Mouse (Mus musculus) splenic B cell, adult 2 months (primary cell): Measurements from ENCODE around the gene Phf11d.
"Not testable (repeated sequence)": the region's sequence is repeated elsewhere in the genome, so short reads cannot be mapped to it uniquely, and the experiment has no call there.

Experiments
- DNase-seq: peaks from one replicate; pipeline ENCODE4 v3.0.0-alpha.2; 2011; ENCODE audit warnings: low read depth, low spot score
- H3K27me3 ChIP-seq: 2 replicates; pipeline ENCODE4 v1.6.1; 2012; ENCODE audit warnings: mild to moderate bottlenecking, low read length, moderate library complexity, mixed read lengths; ENCODE audit not compliant: control insufficient read depth, poor library complexity, insufficient read depth, severe bottlenecking
- H3K36me3 ChIP-seq: 2 replicates; pipeline ENCODE4 v1.6.1; 2012; ENCODE audit warnings: mild to moderate bottlenecking, low read length, moderate library complexity, mixed read lengths; ENCODE audit not compliant: control insufficient read depth, poor library complexity, insufficient read depth, severe bottlenecking

Phf11d gene

DNA sequence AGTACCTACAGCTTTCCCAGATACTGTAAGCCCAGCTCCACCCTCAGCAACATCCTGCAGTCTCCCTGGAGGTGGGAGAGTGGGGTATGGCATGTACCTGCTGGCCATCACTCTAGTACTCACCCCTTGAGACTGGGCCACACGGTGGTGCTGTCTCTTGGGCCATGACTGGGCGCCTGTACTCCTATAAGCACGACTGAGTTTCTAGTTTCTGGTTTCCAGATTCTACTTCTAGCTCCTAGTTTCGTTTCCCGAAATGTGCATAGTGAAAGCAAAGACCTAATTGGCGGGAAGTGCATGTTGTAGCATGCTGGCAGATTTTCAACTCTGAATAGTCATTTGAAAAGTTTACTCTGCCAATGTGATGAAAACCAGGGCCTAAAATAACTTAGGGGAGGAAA is at the start of gene Phf11d:
Phf11d (minus strand) TSS at position 227 of the 401 bp plus-strand sequence.
- Histone ChIP-seq H3K36me3 (no peaks in the 10 kb centered on the region), H3K27me3 (no peaks in the 10 kb centered on the region)
- peak; percentile 37 for DNase-seq

DNA sequence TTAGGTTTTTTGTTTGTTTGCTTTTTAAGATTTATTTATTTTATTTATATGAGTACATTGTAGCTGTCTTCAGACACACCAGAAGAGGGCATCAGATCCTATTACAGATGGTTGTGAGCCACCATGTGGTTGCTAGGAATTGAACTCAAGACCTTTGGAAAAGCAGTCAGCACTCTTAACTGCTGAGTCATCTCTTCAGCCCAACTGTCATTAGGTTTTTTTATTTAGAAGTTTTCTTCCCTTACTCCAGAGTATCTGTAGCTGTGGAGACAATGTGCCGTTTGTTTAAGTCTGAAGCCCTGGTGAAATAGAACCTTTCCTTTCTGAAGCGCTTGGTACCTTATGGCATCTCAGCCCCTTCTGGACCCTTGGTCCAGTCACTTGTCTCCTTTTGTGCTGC is 49.7 kb upstream of the Phf11d start:
- not testable (repeated sequence) for DNase-seq, H3K27me3 ChIP-seq
- peaks cover 23% of the 10 kb centered on the region for H3K36me3 ChIP-seq

DNA sequence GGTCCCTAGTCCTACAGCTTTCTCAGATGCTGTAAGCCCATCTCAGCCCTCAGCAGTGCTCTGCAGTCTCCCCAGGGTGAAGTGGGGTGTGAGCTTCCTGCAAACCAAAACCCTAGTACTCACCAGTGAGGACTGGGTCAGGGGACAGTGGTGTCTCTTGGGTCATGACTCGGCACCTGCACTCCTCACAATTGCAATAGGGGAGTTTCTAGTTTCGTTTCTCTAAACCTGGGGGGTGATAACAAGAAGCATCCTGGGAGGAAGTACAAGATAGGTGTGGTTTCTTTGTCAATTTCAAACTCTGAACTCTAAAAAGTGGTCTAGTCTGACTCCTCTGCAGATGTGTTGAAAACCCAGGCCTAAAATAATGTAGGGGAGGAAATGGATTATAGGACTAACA is 31.7 kb upstream of the Phf11d start:
- Histone ChIP-seq H3K27me3 (no peaks in the 10 kb centered on the region), H3K36me3 (peaks cover 5% of the 10 kb centered on the region; the same call in 1 of the 2 replicates)
- DNase-seq, result peak; percentile 86

DNA sequence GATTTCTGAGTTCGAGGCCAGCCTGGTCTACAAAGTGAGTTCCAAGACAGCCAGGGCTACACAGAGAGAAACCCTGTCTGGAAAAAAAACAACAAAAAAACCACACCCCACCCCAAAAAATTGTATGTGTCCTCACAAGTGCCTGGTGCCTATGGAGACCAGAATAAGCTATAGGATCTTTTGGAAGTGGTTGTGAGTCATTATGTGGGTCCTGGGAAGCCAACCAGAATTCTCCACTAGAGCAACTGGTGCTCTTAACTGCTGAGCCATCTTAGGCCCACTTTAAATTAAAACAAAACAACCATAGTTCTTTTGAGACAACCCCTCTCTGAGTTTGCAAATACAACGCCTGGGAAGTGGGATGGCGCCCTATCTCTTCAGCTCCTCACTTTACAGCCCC is 30.0 kb upstream of the Phf11d start, which contains the start of gene Phf11c:
Phf11c (minus strand) TSS at position 101 of the 400 bp plus-strand sequence.
- Histone ChIP-seq H3K27me3 (no peaks in the 10 kb centered on the region), H3K36me3 (peaks cover 5% of the 10 kb centered on the region; the same call in 1 of the 2 replicates)
- no peak for DNase-seq

DNA sequence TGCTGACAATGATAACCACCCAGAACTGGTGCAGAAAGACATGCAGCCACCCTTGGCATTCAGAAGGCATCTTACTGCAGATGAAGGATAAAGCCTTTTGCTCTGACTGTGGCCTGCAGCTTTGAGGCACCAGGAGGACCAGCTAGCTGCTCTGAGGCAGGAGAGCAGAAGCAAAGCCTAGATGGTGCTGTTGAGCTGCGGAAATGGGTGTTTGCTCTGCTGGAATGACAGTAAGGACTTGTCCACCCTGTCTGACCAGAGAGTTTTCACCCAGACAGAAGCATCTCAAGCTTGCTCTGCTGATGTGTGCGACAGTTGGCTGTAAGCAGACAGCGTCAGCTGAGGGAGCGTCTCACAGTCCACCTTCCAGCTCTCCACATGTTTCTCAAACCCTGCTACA is 24.9 kb upstream of the Phf11d start:
- H3K36me3 ChIP-seq, H3K27me3 ChIP-seq, DNase-seq: not testable (repeated sequence)

DNA sequence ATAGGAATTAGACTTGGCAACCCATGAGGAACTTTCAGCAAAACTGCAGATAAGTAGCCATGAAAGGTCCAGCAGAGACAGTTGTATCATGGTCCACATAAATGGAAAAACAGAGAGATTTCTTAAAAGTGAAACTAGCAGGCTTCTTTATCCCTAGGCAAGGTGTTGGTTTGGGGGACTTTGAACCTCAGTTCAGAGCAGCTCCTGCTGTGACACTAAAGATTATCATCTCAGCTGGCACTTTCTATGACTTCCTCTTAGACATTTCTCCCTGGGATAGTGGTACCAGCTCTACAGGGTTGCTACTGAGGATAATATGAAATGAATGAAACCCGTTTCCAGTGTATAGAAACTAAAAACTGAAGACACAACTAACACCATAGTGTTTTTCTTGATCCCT is 24.3 kb upstream of the Phf11d start:
- H3K27me3 ChIP-seq, result no peaks in the 10 kb centered on the region
- H3K36me3 ChIP-seq, result 0 out of 2 replicates have a peak, but pooled peaks cover 2% of the 10 kb centered on the region
- no peak for DNase-seq

DNA sequence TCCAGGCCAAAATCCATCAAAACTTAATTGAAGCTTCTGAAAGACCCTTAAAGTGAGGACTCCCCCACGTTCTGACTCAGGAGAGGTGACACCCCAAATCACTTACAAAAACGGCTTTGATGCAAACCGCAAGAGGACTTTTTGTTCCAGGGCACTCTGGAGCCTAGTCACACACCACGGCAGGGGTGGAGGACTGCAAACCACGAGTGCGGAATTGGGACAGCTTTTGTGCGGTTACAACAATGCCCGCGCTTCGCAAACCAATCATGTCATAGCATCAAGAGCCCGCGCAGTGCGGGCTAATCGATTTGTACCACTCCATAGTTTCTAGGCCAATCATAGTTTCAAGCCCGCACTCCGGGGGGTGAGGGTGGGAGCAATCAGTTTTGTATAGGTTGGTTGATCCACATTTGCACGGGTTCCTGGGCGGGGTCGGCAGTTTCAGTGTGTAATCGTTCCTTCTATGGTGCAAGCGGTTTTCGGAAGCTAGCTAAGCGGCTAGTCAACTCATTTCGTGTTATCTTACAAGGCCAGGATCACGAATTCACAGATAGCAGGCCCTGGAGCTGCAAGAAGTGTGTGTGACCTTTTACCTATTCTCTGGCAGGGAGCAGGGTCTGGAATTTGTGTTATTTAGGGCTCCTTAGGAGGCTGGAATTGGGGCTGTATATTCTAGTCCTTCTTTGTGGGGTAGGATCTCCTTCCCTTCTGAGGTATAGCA is 5.2 kb upstream of the Phf11d start:
- DNase-seq, result no peak
- no peaks in the 10 kb centered on the region for H3K36me3 ChIP-seq
- no peaks in the 10 kb centered on the region for H3K27me3 ChIP-seq

DNA sequence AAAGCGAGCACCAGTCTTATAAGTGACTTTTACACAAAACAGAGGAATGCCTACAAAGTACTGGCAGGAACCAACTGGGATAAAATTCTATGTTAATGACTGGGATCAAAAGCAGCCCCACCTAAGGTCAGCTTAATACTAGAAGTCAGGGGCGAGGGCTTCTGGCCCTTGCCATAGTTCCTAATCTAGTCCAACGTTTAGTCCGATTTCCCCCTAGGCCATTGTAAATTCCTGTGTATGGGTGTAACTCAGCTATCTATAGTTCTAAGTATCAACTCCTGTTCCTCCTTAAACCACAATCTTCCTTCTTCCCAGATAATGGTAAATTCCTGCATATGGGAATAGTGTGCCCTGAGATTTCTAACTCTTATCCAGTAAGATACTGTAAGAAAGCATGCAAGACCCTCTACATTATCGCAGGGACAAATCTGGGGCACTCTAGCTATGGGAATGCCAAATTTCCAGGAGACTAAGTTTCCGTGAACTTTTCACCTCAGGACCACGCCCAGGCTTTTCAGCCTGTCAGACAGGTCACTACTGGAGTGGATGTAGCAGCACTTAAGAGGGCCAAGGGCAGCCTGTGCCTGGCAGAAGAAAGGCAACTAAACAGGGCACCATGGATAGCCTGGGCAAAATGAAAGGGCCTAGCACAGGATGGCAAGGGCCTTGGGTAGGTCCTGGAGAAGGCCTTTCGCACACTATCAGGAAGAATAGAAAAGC is 1.3 kb upstream of the Phf11d start:
- no peak for DNase-seq
- Histone ChIP-seq H3K36me3 (no peaks in the 10 kb centered on the region), H3K27me3 (no peaks in the 10 kb centered on the region)

DNA sequence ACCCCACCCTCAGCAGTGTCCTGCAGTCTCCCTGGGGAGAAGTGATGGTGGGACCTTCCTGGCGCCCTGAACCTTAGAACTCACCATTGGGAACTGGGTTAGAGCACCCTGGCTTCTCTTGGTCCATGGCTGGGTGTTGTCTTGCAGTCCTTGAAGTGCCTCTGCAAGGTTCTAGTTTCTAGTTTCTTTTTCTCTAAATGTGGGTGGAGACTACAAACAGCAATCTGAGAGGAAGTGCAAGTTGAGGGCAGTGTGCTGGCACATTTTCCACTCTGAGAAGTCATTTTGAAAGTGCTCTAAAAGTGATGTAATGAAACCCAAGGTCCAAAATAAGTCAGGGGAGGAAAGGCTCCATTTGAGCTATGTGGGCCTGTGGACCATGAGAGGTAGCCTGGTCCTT is 24.1 kb downstream of the Phf11d start, which contains the start of gene Phf11b:
Phf11b (minus strand) TSS at position 163 of the 400 bp plus-strand sequence.
- DNase-seq, result peak; percentile 74
- not testable (repeated sequence) for H3K36me3 ChIP-seq, H3K27me3 ChIP-seq

DNA sequence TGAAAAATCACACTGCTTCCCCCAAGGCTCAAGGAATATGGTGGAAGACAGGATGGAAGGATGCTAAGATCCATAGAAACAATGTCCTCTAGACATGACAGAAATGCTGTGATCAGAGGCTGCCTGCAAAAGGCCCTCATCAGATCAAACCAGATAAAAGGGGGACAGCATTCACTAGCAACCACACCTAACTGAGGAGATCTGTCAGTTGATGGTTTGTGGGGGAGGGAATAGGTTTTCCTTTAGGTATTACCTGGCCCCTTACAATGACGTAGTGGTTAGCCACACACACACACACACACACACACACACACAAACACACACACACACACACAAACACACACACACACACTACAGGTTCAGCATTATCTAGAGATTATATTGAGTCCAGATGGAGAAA is 25.7 kb downstream of the Phf11d start:
- Histone ChIP-seq H3K27me3 (no peaks in the 10 kb centered on the region), H3K36me3 (no peaks in the 10 kb centered on the region)
- DNase-seq, result no peak

DNA sequence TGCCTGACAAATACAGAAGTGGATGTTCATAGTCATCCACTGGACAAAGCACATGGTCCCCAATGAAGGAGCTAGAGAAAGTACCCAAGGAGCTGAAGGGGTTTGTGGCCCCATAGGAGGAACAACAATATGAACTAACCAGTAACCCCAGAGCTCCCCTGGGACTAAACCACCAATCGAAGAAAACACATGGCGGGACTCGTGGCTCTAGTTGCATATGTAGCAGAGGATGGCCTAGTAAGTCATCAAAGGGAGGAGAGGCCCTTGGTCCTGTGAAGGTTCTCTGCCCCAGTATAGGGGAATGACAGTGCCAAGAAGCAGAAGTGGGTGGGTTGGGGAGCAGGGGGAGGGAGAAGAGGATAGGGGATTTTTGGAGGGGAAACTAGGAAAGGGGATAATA is 29.2 kb downstream of the Phf11d start:
- H3K36me3 ChIP-seq, H3K27me3 ChIP-seq: not testable (repeated sequence)
- DNase-seq, result peak; percentile 27

DNA sequence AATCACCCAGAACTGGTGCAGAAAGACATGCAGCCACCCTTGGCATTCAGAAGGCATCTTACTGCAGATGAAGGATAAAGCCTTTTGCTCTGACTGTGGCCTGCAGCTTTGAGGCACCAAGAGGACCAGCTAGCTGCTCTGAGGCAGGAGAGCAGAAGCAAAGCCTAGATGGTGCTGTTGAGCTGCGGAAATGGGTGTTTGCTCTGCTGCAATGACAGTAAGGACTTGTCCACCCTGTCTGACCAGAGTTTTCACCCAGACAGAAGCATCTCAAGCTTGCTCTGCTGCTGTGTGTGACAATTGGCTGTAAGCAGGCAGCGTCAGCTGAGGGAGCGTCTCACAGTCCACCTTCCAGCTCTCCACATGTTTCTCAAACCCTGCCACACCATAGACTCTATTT is 34.8 kb downstream of the Phf11d start:
- peak; percentile 45 for DNase-seq
- H3K27me3 ChIP-seq, result not testable (repeated sequence)

DNA sequence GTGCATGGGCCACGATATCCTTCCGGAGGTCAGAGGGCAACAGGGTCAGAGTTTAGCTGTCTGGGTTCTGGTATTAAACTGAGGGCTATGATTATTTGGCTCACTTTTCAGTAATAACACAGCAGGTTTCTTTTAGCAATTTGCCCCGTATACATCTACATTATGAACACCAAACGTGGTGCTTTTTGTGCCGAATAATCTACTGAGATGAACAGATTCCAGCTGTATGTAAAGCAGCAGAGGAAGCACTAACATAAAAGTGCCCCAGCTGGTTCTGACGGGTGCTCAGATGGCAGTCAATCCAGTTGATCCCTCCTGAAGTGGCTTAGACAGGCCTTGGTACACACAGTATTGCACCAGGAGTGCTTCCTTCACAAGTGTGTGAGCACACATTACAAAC is 45.3 kb downstream of the Phf11d start:
- DNase-seq, H3K36me3 ChIP-seq, H3K27me3 ChIP-seq: not testable (repeated sequence)

More for the DNA sequence above, 34.8 kb downstream of the Phf11d start:
- not testable (repeated sequence) for H3K36me3 ChIP-seq

DNA sequence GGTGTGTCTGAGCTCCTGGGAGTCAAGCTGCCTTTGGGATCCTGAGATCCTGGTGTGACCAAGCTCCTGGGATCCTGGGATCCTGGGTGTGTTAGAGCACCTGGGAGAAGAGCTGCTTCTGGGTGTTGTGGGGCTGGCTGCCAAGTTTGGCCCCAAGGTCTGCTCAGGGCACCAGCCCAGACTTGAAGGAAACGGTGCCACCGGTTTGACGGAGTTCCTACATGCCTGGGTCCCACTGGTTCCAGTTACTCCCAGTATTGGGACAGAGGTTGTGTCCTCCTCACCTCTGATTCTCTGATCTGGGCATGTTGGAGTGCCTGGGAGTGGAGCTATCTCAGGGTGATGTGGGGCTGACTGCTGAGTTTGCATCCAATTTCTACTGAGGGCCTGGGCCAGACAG is 46.2 kb downstream of the Phf11d start:
- not testable (repeated sequence) for DNase-seq, H3K36me3 ChIP-seq, H3K27me3 ChIP-seq
